Mouse (Mus musculus) liver, embryonic 14.5 days (tissue): ENCODE measurements around the gene Ash1l.

Experiments used
- CTCF ChIP-seq: IDR thresholded peaks from 2 replicates; pipeline ENCODE4 v1.5.1; 2016; ENCODE audit warnings: antibody characterized with exemption, low read depth, control low read depth
- EP300 ChIP-seq: IDR thresholded peaks from 2 replicates; pipeline ENCODE4 v1.6.1; 2016; ENCODE audit warnings: antibody characterized with exemption, low read depth

- TF ChIP-seq CTCF (no peak), EP300 (no peak)
Observed at GRCm38 (mm10) chr3:89113058-89113457, 162.6 kb downstream of the Ash1l start.
